Mouse (Mus musculus) ES-E14 (cell line): ENCODE results near the gene Mapt.

Source experiments
- CHD2 ChIP-seq: IDR thresholded peaks from 2 replicates; pipeline ENCODE4 v1.6.1; 2014; ENCODE audit warnings: mild to moderate bottlenecking, low read depth, low read length, inconsistent platforms
- HCFC1 ChIP-seq: IDR thresholded peaks from 2 replicates; pipeline ENCODE4 v1.6.1; 2012; ENCODE audit warnings: low read length, inconsistent platforms, borderline replicate concordance; ENCODE audit not compliant: insufficient read depth
- ZC3H11A ChIP-seq: IDR thresholded peaks from 2 replicates; pipeline ENCODE4 v1.6.1; 2012; ENCODE audit warnings: low read depth, mild to moderate bottlenecking, inconsistent platforms, low read length, borderline replicate concordance
- ZNF384 ChIP-seq: IDR thresholded peaks from 2 replicates; pipeline ENCODE4 v1.6.1; 2012; ENCODE audit warnings: low read depth, low read length, inconsistent platforms

- TF ChIP-seq CHD2 (no peak), ZC3H11A (no peak), HCFC1 (no peak), ZNF384 (no peak)
Measured at GRCm38 (mm10) chr11:104271876-104272275, 40.7 kb downstream of the Mapt start.
